Mouse (Mus musculus) limb, embryonic 14.5 days (tissue): ENCODE measurements around the gene Nudt8. TPM values are rescaled to one million over a fixed set of nuclear protein-coding genes. Genes with fewer than 3 reads are reported as not detected.

Experiments used
- ATAC-seq: fragments of 200-750 bp; cut with Nextera tagmentation; 2 replicates; pipeline ENCODE4 v1.8.0; 2017; ENCODE audit warnings: low read depth, moderate number of reproducible peaks, moderate TSS enrichment; ENCODE audit not compliant: low FRiP score
- DNase-seq: peaks from one replicate; pipeline ENCODE4 v3.0.0-alpha.2; 2015; ENCODE audit warnings: low spot score
- H3K27ac ChIP-seq: fragments of 300-500 bp; sonication (generic); replicated peaks from 2 replicates; pipeline ENCODE4 v1.5.1; 2014; ENCODE audit warnings: low read depth, mild to moderate bottlenecking, low read length, moderate library complexity, mixed read lengths
- H3K27me3 ChIP-seq: fragments of 300-500 bp; sonication (generic); 2 replicates; pipeline ENCODE4 v1.6.1; 2014; ENCODE audit warnings: low read length, mixed read lengths; ENCODE audit not compliant: control insufficient read depth, insufficient read depth
- H3K36me3 ChIP-seq: fragments of 300-500 bp; sonication (generic); 2 replicates; pipeline ENCODE4 v1.6.1; 2014; ENCODE audit warnings: mild to moderate bottlenecking, low read length, moderate library complexity, mixed read lengths; ENCODE audit not compliant: control insufficient read depth, insufficient read depth
- H3K4me1 ChIP-seq: fragments of 300-500 bp; sonication (generic); 2 replicates; pipeline ENCODE4 v1.6.1; 2014; ENCODE audit warnings: antibody characterized with exemption, low read length, mixed read lengths; ENCODE audit not compliant: control insufficient read depth, insufficient read depth
- H3K4me2 ChIP-seq: fragments of 300-500 bp; sonication (generic); replicated peaks from 2 replicates; pipeline ENCODE4 v1.6.1; 2014; ENCODE audit warnings: low read depth, mild to moderate bottlenecking, low read length, moderate library complexity; ENCODE audit not compliant: severe bottlenecking
- H3K4me3 ChIP-seq: fragments of 300-500 bp; sonication (generic); replicated peaks from 2 replicates; pipeline ENCODE4 v1.5.1; 2014; ENCODE audit warnings: low read length
- H3K9ac ChIP-seq: fragments of 300-500 bp; sonication (generic); 2 replicates; pipeline ENCODE4 v1.6.1; 2014; ENCODE audit warnings: mild to moderate bottlenecking, low read depth, low read length, moderate library complexity; ENCODE audit not compliant: severe bottlenecking
- H3K9me3 ChIP-seq: fragments of 300-500 bp; sonication (generic); 2 replicates; pipeline ENCODE4 v1.6.1; 2016; ENCODE audit warnings: low read length; ENCODE audit not compliant: control insufficient read depth
- POLR2A ChIP-seq: fragments of 200-500 bp; IDR thresholded peaks from 2 replicates; pipeline ENCODE4 v1.8.0; 2012; ENCODE audit warnings: inconsistent platforms, mild to moderate bottlenecking, moderate library complexity, borderline replicate concordance; ENCODE audit not compliant: insufficient read depth, insufficient read length; ENCODE audit errors: extremely low read depth
- WGBS: fragments of 180-500 bp; shearing (Covaris S2); extraction: QIAGEN DNeasy Blood & Tissue Kit; methylation state at CpG from one replicate; pipeline ENCODE4 v1.1.7; 2014; 5-methylcytosine and 5-hydroxymethylcytosine counted together
- polyA plus RNA-seq, 2 experiments: library from polyadenylated mRNA; depleted of rRNA in 1 of 2; stranded (reverse) in 1 of 2; unstranded in 1 of 2; fragments of >200 nt; fragmentation: Nextera tagmentation in 1 of 2; extraction: Ambion mirVana in 1 of 2; gene quantifications; 2 replicates each; pipeline versions ENCODE4 v1.2.1 to v1.2.3; 2012 to 2014

Nudt8 gene
- polyA plus RNA-seq, 2 experiments = 18.3 to 38.9 TPM

- TF ChIP-seq POLR2A = no peak
- DNase-seq (no peak), ATAC-seq (peak; percentile 28; the same call in 1 of the 2 replicates)
- no peaks in the 10 kb centered on the region for H3K9me3 ChIP-seq
- peaks cover 8% of the 10 kb centered on the region for H3K4me1 ChIP-seq
- WGBS = 22% methylated on average over 9 of the region's 9 CpGs
- peaks cover 30% of the 10 kb centered on the region for H3K36me3 ChIP-seq
- H3K27ac ChIP-seq = 0 out of 2 replicates have a peak overlapping the region, but pooled peaks have one; percentile 33
- peak overlapping the region; percentile 44; the same call in 1 of the 2 replicates for H3K9ac ChIP-seq
- H3K4me2 ChIP-seq = peak overlapping the region; percentile 52
- no peaks in the 10 kb centered on the region for H3K27me3 ChIP-seq
- peak overlapping the region; percentile 89 for H3K4me3 ChIP-seq
These were observed 12.7 kb downstream of the Nudt8 start for GRCm38 (mm10) chr19:4013066-4013465.

- Histone ChIP-seq H3K27me3 (no peaks in the 10 kb centered on the region), H3K36me3 (peaks cover 13% of the 10 kb centered on the region; the same call in 1 of the 2 replicates), H3K4me2 (no peak overlapping the region), H3K4me3 (no peak overlapping the region), H3K9ac (no peak overlapping the region; the same call in 1 of the 2 replicates), H3K9me3 (no peaks in the 10 kb centered on the region), H3K4me1 (peaks cover 10% of the 10 kb centered on the region), H3K27ac (no peak overlapping the region)
- DNase-seq = no peak
- no peak for ATAC-seq
- no peak for TF ChIP-seq POLR2A
These were observed 14.4 kb downstream of the Nudt8 start for GRCm38 (mm10) chr19:4014802-4015201.

- WGBS = 65% methylated on average over 5 of the region's 5 CpGs
- TF ChIP-seq POLR2A = no peak
- Histone ChIP-seq H3K27ac (no peak overlapping the region), H3K9me3 (no peaks in the 10 kb centered on the region), H3K9ac (no peak overlapping the region), H3K36me3 (peaks cover 5% of the 10 kb centered on the region; the same call in 1 of the 2 replicates), H3K4me2 (no peak overlapping the region), H3K27me3 (no peaks in the 10 kb centered on the region), H3K4me3 (no peak overlapping the region), H3K4me1 (peaks cover 10% of the 10 kb centered on the region)
- no peak for DNase-seq
- ATAC-seq = no peak
These were observed 15.3 kb downstream of the Nudt8 start for GRCm38 (mm10) chr19:4015635-4016034.

- H3K4me2 ChIP-seq = no peak overlapping the region
- no peak for ATAC-seq
- DNase-seq = no peak
- H3K4me1 ChIP-seq = peaks cover 5% of the 10 kb centered on the region; the same call in 1 of the 2 replicates
- H3K4me3 ChIP-seq = no peak overlapping the region
- no peak for TF ChIP-seq POLR2A
- H3K9me3 ChIP-seq = no peaks in the 10 kb centered on the region
- no peak overlapping the region for H3K27ac ChIP-seq
- H3K9ac ChIP-seq = no peak overlapping the region
- 53% methylated on average over 10 of the region's 10 CpGs for WGBS
- H3K27me3 ChIP-seq = no peaks in the 10 kb centered on the region
- no peaks in the 10 kb centered on the region for H3K36me3 ChIP-seq
These were observed 17.7 kb downstream of the Nudt8 start for GRCm38 (mm10) chr19:4017921-4018587.

- no peaks in the 10 kb centered on the region for H3K36me3 ChIP-seq
- WGBS = 34% methylated on average over 18 of the region's 18 CpGs
- no peak overlapping the region for H3K4me2 ChIP-seq
- H3K9ac ChIP-seq = no peak overlapping the region
- no peak overlapping the region for H3K4me3 ChIP-seq
- peak; percentile 87 for ATAC-seq
- DNase-seq = peak; percentile 92
- H3K27ac ChIP-seq = no peak overlapping the region
- TF ChIP-seq POLR2A = no peak
- no peaks in the 10 kb centered on the region for H3K27me3 ChIP-seq
- no peaks in the 10 kb centered on the region for H3K9me3 ChIP-seq
- H3K4me1 ChIP-seq = 0 out of 2 replicates have a peak, but pooled peaks cover 2% of the 10 kb centered on the region
These were observed 18.6 kb downstream of the Nudt8 start for GRCm38 (mm10) chr19:4018743-4019583.
